Mouse (Mus musculus): ENCODE measurements at regions not wholly inside any gene's neighbourhood (a gene's known extent, or its start where the extent isn't known, plus 50 kb on each side); places are given as distances from the start of the nearest gene placed in this dataset.
A peak's percentile ranks its signal among the peaks of the same experiment; 100 is the strongest.

- Histone ChIP-seq H3K4me1 (replicated peaks; ENCODE audit: control insufficient read depth, insufficient read depth, low read length) (no peaks in the 10 kb centered on the region), H3K27me3 (ENCODE audit: control insufficient read depth, insufficient read depth, low read length) (no peaks in the 10 kb centered on the region), H3K9me3 (ENCODE audit: control insufficient read depth, low read length) (no peaks in the 10 kb centered on the region), H3K36me3 (ENCODE audit: control insufficient read depth, insufficient read depth, low read length) (no peaks in the 10 kb centered on the region), H3K4me2 (replicated peaks; ENCODE audit: low read depth, low read length) (no peak overlapping the region), H3K27ac (ENCODE audit: low read depth, low read length) (no peak overlapping the region), H3K4me3 (ENCODE audit: low read depth, low read length) (no peak overlapping the region), H3K9ac (ENCODE audit: low read depth, low read length) (no peak overlapping the region)
- DNase-seq (ENCODE audit: low spot score) (no peak), ATAC-seq (ENCODE audit: low FRiP score) (no peak)
- 96% methylated on average over 6 of the region's 6 CpGs for WGBS
Measured at GRCm38 (mm10) chr19:19220826-19221225, 109.8 kb upstream of the Rorb start.

DNA sequence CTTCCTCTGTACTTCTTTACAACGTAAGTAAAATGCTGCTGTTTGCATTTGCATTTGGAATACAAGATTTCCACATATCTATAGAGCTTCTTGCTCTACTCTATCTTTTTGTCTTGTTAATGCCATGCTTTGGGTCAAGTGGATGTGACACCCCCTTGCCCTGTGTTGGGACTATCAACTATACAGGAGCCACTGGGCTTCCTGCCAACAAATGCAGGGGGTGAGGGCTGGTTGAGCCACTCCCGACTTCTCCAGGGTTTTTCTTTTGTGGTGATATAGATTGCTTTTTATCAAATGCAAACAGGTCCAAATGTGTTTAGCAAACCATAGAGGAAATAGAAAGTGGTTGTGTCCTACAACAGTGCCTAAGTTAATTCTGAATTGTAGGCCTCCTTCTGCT is 108.4 kb upstream of the Rorb start:
- Histone ChIP-seq H3K9me3 (ENCODE audit: control insufficient read depth, low read length) (no peaks in the 10 kb centered on the region), H3K9ac (ENCODE audit: low read depth, low read length) (no peak overlapping the region), H3K4me2 (replicated peaks; ENCODE audit: low read depth, low read length) (no peak overlapping the region), H3K36me3 (ENCODE audit: control insufficient read depth, insufficient read depth, low read length) (no peaks in the 10 kb centered on the region), H3K4me3 (ENCODE audit: low read depth, low read length) (no peak overlapping the region), H3K27ac (ENCODE audit: low read depth, low read length) (no peak overlapping the region), H3K27me3 (ENCODE audit: control insufficient read depth, insufficient read depth, low read length) (no peaks in the 10 kb centered on the region), H3K4me1 (replicated peaks; ENCODE audit: control insufficient read depth, insufficient read depth, low read length) (no peaks in the 10 kb centered on the region)
- DNase-seq (ENCODE audit: low spot score) (no peak), ATAC-seq (ENCODE audit: low FRiP score) (no peak)
- 85% methylated on average over 2 of the region's 2 CpGs for WGBS

- WGBS, result 85% methylated on average over 3 of the region's 3 CpGs
- DNase-seq (ENCODE audit: low spot score), result no peak
Measured at GRCm38 (mm10) chr19:19218700-19219099, 107.7 kb upstream of the Rorb start.

DNA sequence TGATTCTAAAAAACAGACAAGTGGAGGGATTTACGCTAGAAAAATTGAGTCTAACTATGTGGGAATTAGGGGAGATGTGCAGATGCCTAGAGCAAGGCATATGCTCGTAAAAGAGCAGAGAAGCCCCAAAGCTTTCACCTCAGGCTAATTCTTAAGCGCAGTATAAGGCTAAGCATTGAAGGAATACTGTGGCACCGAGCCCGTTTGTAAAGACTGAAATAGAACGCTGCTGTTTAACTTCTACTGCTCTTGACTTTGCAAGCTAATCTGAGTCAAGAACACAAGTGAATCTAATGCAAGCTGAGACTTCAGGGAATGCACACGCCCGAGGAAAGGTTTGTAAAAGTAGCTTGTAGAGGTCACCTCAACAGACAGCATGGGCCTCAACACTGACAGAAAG is 88.5 kb upstream of the Rorb start:
- Histone ChIP-seq H3K36me3 (ENCODE audit: control insufficient read depth, insufficient read depth, low read length) (no peaks in the 10 kb centered on the region), H3K27ac (ENCODE audit: low read depth, low read length) (no peak overlapping the region), H3K4me3 (ENCODE audit: low read depth, low read length) (no peak overlapping the region), H3K4me1 (replicated peaks; ENCODE audit: control insufficient read depth, insufficient read depth, low read length) (peaks cover 2% of the 10 kb centered on the region; the same call in 1 of the 2 replicates), H3K27me3 (ENCODE audit: control insufficient read depth, insufficient read depth, low read length) (no peaks in the 10 kb centered on the region), H3K4me2 (replicated peaks; ENCODE audit: low read depth, low read length) (no peak overlapping the region), H3K9ac (ENCODE audit: low read depth, low read length) (no peak overlapping the region), H3K9me3 (ENCODE audit: control insufficient read depth, low read length) (no peaks in the 10 kb centered on the region)
- ATAC-seq (ENCODE audit: low FRiP score), result no peak
- no peak for DNase-seq (ENCODE audit: low spot score)
- WGBS, result 83% methylated on average over 8 of the region's 8 CpGs

More at GRCm38 (mm10) chr19:19218700-19219099, 107.7 kb upstream of the Rorb start:
- H3K4me2 ChIP-seq (replicated peaks; ENCODE audit: low read depth, low read length), result no peak overlapping the region
- H3K36me3 ChIP-seq (ENCODE audit: control insufficient read depth, insufficient read depth, low read length), result no peaks in the 10 kb centered on the region
- ATAC-seq (ENCODE audit: low FRiP score), result no peak
- H3K27ac ChIP-seq (ENCODE audit: low read depth, low read length), result no peak overlapping the region
- no peaks in the 10 kb centered on the region for H3K27me3 ChIP-seq (ENCODE audit: control insufficient read depth, insufficient read depth, low read length)
- H3K4me1 ChIP-seq (replicated peaks; ENCODE audit: control insufficient read depth, insufficient read depth, low read length), result no peaks in the 10 kb centered on the region
- no peak overlapping the region for H3K4me3 ChIP-seq (ENCODE audit: low read depth, low read length)
- H3K9ac ChIP-seq (ENCODE audit: low read depth, low read length), result no peak overlapping the region
- H3K9me3 ChIP-seq (ENCODE audit: control insufficient read depth, low read length), result no peaks in the 10 kb centered on the region

GRCm38 (mm10) chr19:19198780-19199179 is 87.8 kb upstream of the Rorb start:
- H3K27me3 ChIP-seq (ENCODE audit: control insufficient read depth, insufficient read depth, low read length), result no peaks in the 10 kb centered on the region
- WGBS, result 20% methylated on average over 3 of the region's 3 CpGs
- peak; percentile 27 for DNase-seq (ENCODE audit: low spot score)
- no peak overlapping the region for H3K4me3 ChIP-seq (ENCODE audit: low read depth, low read length)
- H3K9ac ChIP-seq (ENCODE audit: low read depth, low read length), result no peak overlapping the region
- H3K4me1 ChIP-seq (replicated peaks; ENCODE audit: control insufficient read depth, insufficient read depth, low read length), result peaks cover 2% of the 10 kb centered on the region; the same call in 1 of the 2 replicates
- H3K36me3 ChIP-seq (ENCODE audit: control insufficient read depth, insufficient read depth, low read length), result no peaks in the 10 kb centered on the region
- no peak overlapping the region for H3K27ac ChIP-seq (ENCODE audit: low read depth, low read length)
- no peaks in the 10 kb centered on the region for H3K9me3 ChIP-seq (ENCODE audit: control insufficient read depth, low read length)
- peak; percentile 68; the same call in 1 of the 2 replicates for ATAC-seq (ENCODE audit: low FRiP score)
- no peak overlapping the region for H3K4me2 ChIP-seq (replicated peaks; ENCODE audit: low read depth, low read length)

DNA sequence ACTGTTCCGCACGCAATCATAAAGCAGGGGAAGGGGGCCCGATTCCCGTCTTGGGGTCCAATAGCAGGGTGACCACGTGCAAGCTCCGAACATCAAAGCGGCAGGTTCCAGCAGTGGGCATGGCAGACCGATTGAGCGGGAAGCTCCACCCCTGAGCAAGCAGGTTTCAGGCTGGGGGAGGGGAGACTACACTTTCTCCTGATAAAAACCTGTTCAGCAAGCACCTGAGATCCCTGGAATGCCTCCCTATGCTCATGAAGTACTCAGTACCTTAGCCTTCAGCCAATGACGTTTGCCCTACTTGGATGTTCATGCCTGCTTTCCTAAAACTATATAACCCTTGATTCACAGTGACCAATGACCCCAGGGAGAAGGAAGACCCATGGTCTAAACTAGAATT is 83.7 kb upstream of the Rorb start:
- 42% methylated on average over 10 of the region's 10 CpGs for WGBS
- Histone ChIP-seq H3K9me3 (ENCODE audit: control insufficient read depth, low read length) (no peaks in the 10 kb centered on the region), H3K4me1 (replicated peaks; ENCODE audit: control insufficient read depth, insufficient read depth, low read length) (peaks cover 2% of the 10 kb centered on the region; the same call in 1 of the 2 replicates), H3K4me3 (ENCODE audit: low read depth, low read length) (no peak overlapping the region), H3K27me3 (ENCODE audit: control insufficient read depth, insufficient read depth, low read length) (no peaks in the 10 kb centered on the region), H3K27ac (ENCODE audit: low read depth, low read length) (no peak overlapping the region), H3K4me2 (replicated peaks; ENCODE audit: low read depth, low read length) (no peak overlapping the region), H3K9ac (ENCODE audit: low read depth, low read length) (no peak overlapping the region), H3K36me3 (ENCODE audit: control insufficient read depth, insufficient read depth, low read length) (no peaks in the 10 kb centered on the region)
- no peak for ATAC-seq (ENCODE audit: low FRiP score)
- no peak for DNase-seq (ENCODE audit: low spot score)

DNA sequence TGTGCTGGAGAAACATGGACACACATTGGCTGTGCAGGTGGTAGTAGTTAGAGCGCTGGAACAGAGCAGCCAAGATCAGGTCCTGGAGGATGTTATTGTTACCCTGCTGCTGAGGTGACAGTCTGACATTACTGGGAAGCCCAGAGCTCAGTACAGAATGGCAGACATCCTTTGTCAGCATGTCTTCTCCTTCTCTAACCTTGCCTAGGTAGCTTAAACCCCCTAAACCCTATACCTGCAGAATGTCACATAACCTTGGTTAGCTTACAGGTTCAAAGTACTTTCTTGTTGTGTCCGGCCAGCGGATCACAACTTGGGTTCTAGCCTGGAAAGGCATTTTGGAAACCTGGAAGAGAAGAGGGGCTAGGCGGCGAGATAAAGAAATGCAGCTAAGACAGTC is 83.3 kb upstream of the Rorb start:
- Histone ChIP-seq H3K36me3 (ENCODE audit: control insufficient read depth, insufficient read depth, low read length) (no peaks in the 10 kb centered on the region), H3K9me3 (ENCODE audit: control insufficient read depth, low read length) (no peaks in the 10 kb centered on the region), H3K4me1 (replicated peaks; ENCODE audit: control insufficient read depth, insufficient read depth, low read length) (peaks cover 2% of the 10 kb centered on the region; the same call in 1 of the 2 replicates), H3K4me2 (replicated peaks; ENCODE audit: low read depth, low read length) (no peak overlapping the region), H3K27ac (ENCODE audit: low read depth, low read length) (no peak overlapping the region), H3K9ac (ENCODE audit: low read depth, low read length) (no peak overlapping the region), H3K4me3 (ENCODE audit: low read depth, low read length) (no peak overlapping the region), H3K27me3 (ENCODE audit: control insufficient read depth, insufficient read depth, low read length) (no peaks in the 10 kb centered on the region)
- 76% methylated on average over 5 of the region's 5 CpGs for WGBS
- ATAC-seq (ENCODE audit: low FRiP score), result no peak
- DNase-seq (ENCODE audit: low spot score), result no peak

- WGBS, result 80% methylated on average over 1 of the region's 1 CpGs
- H3K27me3 ChIP-seq (ENCODE audit: control insufficient read depth, insufficient read depth, low read length), result no peaks in the 10 kb centered on the region
- H3K4me2 ChIP-seq (replicated peaks; ENCODE audit: low read depth, low read length), result no peak overlapping the region
- H3K27ac ChIP-seq (ENCODE audit: low read depth, low read length), result no peak overlapping the region
- no peak overlapping the region for H3K4me3 ChIP-seq (ENCODE audit: low read depth, low read length)
- H3K36me3 ChIP-seq (ENCODE audit: control insufficient read depth, insufficient read depth, low read length), result no peaks in the 10 kb centered on the region
- no peak for DNase-seq (ENCODE audit: low spot score)
- H3K4me1 ChIP-seq (replicated peaks; ENCODE audit: control insufficient read depth, insufficient read depth, low read length), result no peaks in the 10 kb centered on the region
- no peaks in the 10 kb centered on the region for H3K9me3 ChIP-seq (ENCODE audit: control insufficient read depth, low read length)
- H3K9ac ChIP-seq (ENCODE audit: low read depth, low read length), result no peak overlapping the region
- ATAC-seq (ENCODE audit: low FRiP score), result no peak
Measured at GRCm38 (mm10) chr19:19172767-19173166, 61.8 kb upstream of the Rorb start.

DNA sequence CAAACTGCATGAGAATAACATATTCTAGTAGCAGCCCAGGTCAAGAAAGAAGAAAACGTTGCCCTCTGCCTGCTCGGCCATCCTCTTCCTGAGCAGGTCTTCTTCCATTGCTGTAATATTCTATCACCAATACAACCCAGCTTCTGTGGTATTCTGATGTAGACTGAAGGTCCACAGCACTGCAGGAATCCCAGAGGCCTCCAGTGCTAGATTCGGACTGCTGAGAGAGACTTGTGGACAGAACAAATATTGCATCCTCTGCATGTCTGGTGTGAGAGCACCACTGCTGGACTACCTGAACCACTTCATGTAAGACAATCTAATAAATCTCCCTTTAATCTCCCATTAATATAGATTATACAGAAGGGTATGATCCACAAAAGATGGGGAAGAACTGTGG is 59.8 kb upstream of the Rorb start:
- no peaks in the 10 kb centered on the region for H3K27me3 ChIP-seq (ENCODE audit: control insufficient read depth, insufficient read depth, low read length)
- DNase-seq (ENCODE audit: low spot score) (no peak), ATAC-seq (ENCODE audit: low FRiP score) (no peak)
- H3K27ac ChIP-seq (ENCODE audit: low read depth, low read length), result no peak overlapping the region
- no peaks in the 10 kb centered on the region for H3K4me1 ChIP-seq (replicated peaks; ENCODE audit: control insufficient read depth, insufficient read depth, low read length)
- no peaks in the 10 kb centered on the region for H3K9me3 ChIP-seq (ENCODE audit: control insufficient read depth, low read length)
- H3K4me3 ChIP-seq (ENCODE audit: low read depth, low read length), result no peak overlapping the region
- no peaks in the 10 kb centered on the region for H3K36me3 ChIP-seq (ENCODE audit: control insufficient read depth, insufficient read depth, low read length)
- WGBS, result 89% methylated on average over 3 of the region's 3 CpGs
- no peak overlapping the region for H3K4me2 ChIP-seq (replicated peaks; ENCODE audit: low read depth, low read length)
- no peak overlapping the region for H3K9ac ChIP-seq (ENCODE audit: low read depth, low read length)
